Mouse (Mus musculus): ENCODE data around the gene Edn3. TPM values are rescaled to one million over a fixed set of nuclear protein-coding genes. Genes with fewer than 3 reads are reported as not detected.

Edn3 gene
- polyA plus RNA-seq, 1 experiment = not detected

DNA sequence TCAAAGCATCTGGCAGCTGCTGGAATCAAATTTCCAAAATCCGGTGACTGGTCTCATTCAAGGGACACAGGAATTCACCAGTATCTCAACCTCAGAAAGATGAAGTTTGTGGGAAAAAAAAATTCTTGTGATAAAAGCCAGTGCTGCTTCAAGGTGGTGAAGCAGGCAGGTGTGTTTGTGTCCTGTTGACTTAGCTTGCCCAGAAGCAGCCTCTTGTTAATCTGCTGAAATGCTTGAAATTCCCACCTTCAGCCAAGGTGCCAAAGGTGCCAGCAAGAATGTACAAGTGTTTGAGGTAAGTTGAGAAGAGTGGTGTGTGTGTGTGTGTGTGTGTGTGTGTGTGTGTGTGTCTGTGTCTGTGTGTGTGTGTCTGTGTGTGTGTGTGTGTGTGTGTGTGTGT, 6.2 kb upstream of the Edn3 start:
- no peak overlapping the region for H3K27ac ChIP-seq (ENCODE audit: insufficient read depth, low read length)
- no peak overlapping the region for H3K4me3 ChIP-seq (ENCODE audit: insufficient read depth, low read length)
- no peak for TF ChIP-seq POLR2A (IDR thresholded peaks at IDR 0.05; ENCODE audit: low read depth, low read length)
- TF ChIP-seq CTCF (IDR thresholded peaks at IDR 0.05; ENCODE audit: borderline replicate concordance, insufficient read depth, low read length) = no peak
- no peaks in the 10 kb centered on the region for H3K4me1 ChIP-seq (ENCODE audit: control insufficient read depth, insufficient read depth, low read length)

GRCm38 (mm10) chr2:174759189-174759588, 1.2 kb upstream of the Edn3 start:
- Histone ChIP-seq H3K27ac (ENCODE audit: insufficient read depth, low read length) (no peak overlapping the region), H3K4me1 (ENCODE audit: control insufficient read depth, insufficient read depth, low read length) (no peaks in the 10 kb centered on the region), H3K4me3 (ENCODE audit: insufficient read depth, low read length) (no peak overlapping the region)
- TF ChIP-seq CTCF (IDR thresholded peaks at IDR 0.05; ENCODE audit: borderline replicate concordance, insufficient read depth, low read length) = no peak
- no peak for TF ChIP-seq POLR2A (IDR thresholded peaks at IDR 0.05; ENCODE audit: low read depth, low read length)

GRCm38 (mm10) chr2:174761452-174762101, 1.2 kb downstream of the Edn3 start:
- H3K4me1 ChIP-seq (ENCODE audit: control insufficient read depth, insufficient read depth, low read length) = no peaks in the 10 kb centered on the region
- no peak overlapping the region for H3K27ac ChIP-seq (ENCODE audit: insufficient read depth, low read length)
- TF ChIP-seq CTCF (IDR thresholded peaks at IDR 0.05; ENCODE audit: borderline replicate concordance, insufficient read depth, low read length) (no peak), POLR2A (IDR thresholded peaks at IDR 0.05; ENCODE audit: low read depth, low read length) (no peak)
- no peak overlapping the region for H3K4me3 ChIP-seq (ENCODE audit: insufficient read depth, low read length)

- H3K27ac ChIP-seq (ENCODE audit: insufficient read depth, low read length) = no peak overlapping the region
- H3K4me1 ChIP-seq (ENCODE audit: control insufficient read depth, insufficient read depth, low read length) = no peaks in the 10 kb centered on the region
- TF ChIP-seq POLR2A (IDR thresholded peaks at IDR 0.05; ENCODE audit: low read depth, low read length) (no peak), CTCF (IDR thresholded peaks at IDR 0.05; ENCODE audit: borderline replicate concordance, insufficient read depth, low read length) (no peak)
- H3K4me3 ChIP-seq (ENCODE audit: insufficient read depth, low read length) = no peak overlapping the region
Measured at GRCm38 (mm10) chr2:174762310-174762709, 1.9 kb downstream of the Edn3 start.

GRCm38 (mm10) chr2:174768891-174769528, 8.6 kb downstream of the Edn3 start:
- Histone ChIP-seq H3K27ac (ENCODE audit: insufficient read depth, low read length) (no peak overlapping the region), H3K4me3 (ENCODE audit: insufficient read depth, low read length) (no peak overlapping the region), H3K4me1 (ENCODE audit: control insufficient read depth, insufficient read depth, low read length) (no peaks in the 10 kb centered on the region)
- TF ChIP-seq CTCF (IDR thresholded peaks at IDR 0.05; ENCODE audit: borderline replicate concordance, insufficient read depth, low read length) (no peak), POLR2A (IDR thresholded peaks at IDR 0.05; ENCODE audit: low read depth, low read length) (no peak)

- no peaks in the 10 kb centered on the region for H3K4me1 ChIP-seq (ENCODE audit: control insufficient read depth, insufficient read depth, low read length)
- TF ChIP-seq POLR2A (IDR thresholded peaks at IDR 0.05; ENCODE audit: low read depth, low read length) (no peak), CTCF (IDR thresholded peaks at IDR 0.05; ENCODE audit: borderline replicate concordance, insufficient read depth, low read length) (no peak)
- H3K27ac ChIP-seq (ENCODE audit: insufficient read depth, low read length) = no peak overlapping the region
- H3K4me3 ChIP-seq (ENCODE audit: insufficient read depth, low read length) = no peak overlapping the region
Measured at GRCm38 (mm10) chr2:174774177-174775111, 14.0 kb downstream of the Edn3 start.

GRCm38 (mm10) chr2:174782016-174782415, 21.6 kb downstream of the Edn3 start:
- H3K27ac ChIP-seq (ENCODE audit: insufficient read depth, low read length) = no peak overlapping the region
- no peaks in the 10 kb centered on the region for H3K4me1 ChIP-seq (ENCODE audit: control insufficient read depth, insufficient read depth, low read length)
- TF ChIP-seq POLR2A (IDR thresholded peaks at IDR 0.05; ENCODE audit: low read depth, low read length) = no peak
- TF ChIP-seq CTCF (IDR thresholded peaks at IDR 0.05; ENCODE audit: borderline replicate concordance, insufficient read depth, low read length) = no peak
- no peak overlapping the region for H3K4me3 ChIP-seq (ENCODE audit: insufficient read depth, low read length)

- TF ChIP-seq POLR2A (IDR thresholded peaks at IDR 0.05; ENCODE audit: low read depth, low read length) (no peak), CTCF (IDR thresholded peaks at IDR 0.05; ENCODE audit: borderline replicate concordance, insufficient read depth, low read length) (no peak)
- Histone ChIP-seq H3K27ac (ENCODE audit: insufficient read depth, low read length) (no peak overlapping the region), H3K4me1 (ENCODE audit: control insufficient read depth, insufficient read depth, low read length) (no peaks in the 10 kb centered on the region), H3K4me3 (ENCODE audit: insufficient read depth, low read length) (no peak overlapping the region)
Measured at GRCm38 (mm10) chr2:174782880-174783279, 22.5 kb downstream of the Edn3 start.

GRCm38 (mm10) chr2:174788830-174789229, 28.4 kb downstream of the Edn3 start:
- no peak for TF ChIP-seq POLR2A (IDR thresholded peaks at IDR 0.05; ENCODE audit: low read depth, low read length)
- no peak for TF ChIP-seq CTCF (IDR thresholded peaks at IDR 0.05; ENCODE audit: borderline replicate concordance, insufficient read depth, low read length)
- no peak overlapping the region for H3K4me3 ChIP-seq (ENCODE audit: insufficient read depth, low read length)
- H3K4me1 ChIP-seq (ENCODE audit: control insufficient read depth, insufficient read depth, low read length) = no peaks in the 10 kb centered on the region
- no peak overlapping the region for H3K27ac ChIP-seq (ENCODE audit: insufficient read depth, low read length)

Data from embryonic fibroblast, embryonic 13.5 days (primary cell).